Mouse (Mus musculus): ENCODE results near the gene Lrrc8c.

DNA sequence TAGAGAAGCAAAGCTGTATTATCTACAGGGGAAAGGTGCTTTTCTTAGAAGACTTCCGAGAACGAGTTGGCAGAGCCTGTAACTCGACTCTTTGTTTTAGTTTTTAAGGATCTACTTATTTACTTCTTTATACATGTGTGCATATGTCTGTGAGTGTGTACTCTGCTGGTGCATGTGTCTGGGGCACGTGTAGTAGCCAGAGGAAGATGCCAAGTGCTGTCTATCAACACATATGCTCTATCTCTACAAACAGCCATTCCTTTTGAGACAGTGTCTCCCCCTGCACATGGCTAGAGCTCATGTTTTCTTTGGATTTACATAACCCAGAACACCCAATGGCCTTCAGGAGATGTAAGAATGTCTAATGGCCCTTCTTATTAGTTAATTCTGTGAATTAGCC, 6.9 kb upstream of the Lrrc8c start:
- no peak for TF ChIP-seq CTCF (IDR thresholded peaks at IDR 0.05; ENCODE audit: low read depth, low read length)
- TF ChIP-seq GATA1 (IDR thresholded peaks at IDR 0.05; ENCODE audit: borderline replicate concordance, low read length), result no peak

Measured in G1E (cell line).